Mouse (Mus musculus) thymus, adult 2 months (tissue): Measurements from ENCODE around the gene Rin1. TPM values are rescaled to one million over a fixed set of nuclear protein-coding genes. Genes with fewer than 3 reads are reported as not detected.
A peak's percentile ranks its signal among the peaks of the same experiment; 100 is the strongest.

ENCODE experiments used
- DNase-seq: peaks from one replicate; pipeline ENCODE4 v3.0.0; 2021
- H3K27ac ChIP-seq: fragments of 200-500 bp; 2 replicates; pipeline ENCODE4 v1.5.1; 2012; ENCODE audit warnings: low read length, control low read depth; ENCODE audit not compliant: control insufficient read depth, insufficient read depth
- H3K27me3 ChIP-seq: fragments of 200-500 bp; 2 replicates; pipeline ENCODE4 v1.6.1; 2012; ENCODE audit warnings: mild to moderate bottlenecking, low read length, moderate library complexity, mixed read lengths; ENCODE audit not compliant: control insufficient read depth, insufficient read depth
- H3K36me3 ChIP-seq: fragments of 200-500 bp; 2 replicates; pipeline ENCODE4 v1.6.1; 2012; ENCODE audit warnings: mild to moderate bottlenecking, low read length, moderate library complexity; ENCODE audit not compliant: control insufficient read depth, insufficient read depth
- H3K4me1 ChIP-seq: fragments of 200-500 bp; replicated peaks from 2 replicates; pipeline ENCODE4 v1.6.1; 2012; ENCODE audit warnings: low read length; ENCODE audit not compliant: control insufficient read depth, insufficient read depth
- H3K4me3 ChIP-seq: fragments of 200-500 bp; 2 replicates; pipeline ENCODE4 v1.5.1; 2012; ENCODE audit warnings: mild to moderate bottlenecking, low read length, control low read depth, moderate library complexity; ENCODE audit not compliant: control insufficient read depth, insufficient read depth
- CTCF ChIP-seq: fragments of 200-500 bp; IDR thresholded peaks from 2 replicates; pipeline ENCODE4 v1.5.1; 2012; ENCODE audit warnings: mild to moderate bottlenecking, control low read depth, low read length, moderate library complexity, borderline replicate concordance; ENCODE audit not compliant: control insufficient read depth, poor library complexity, insufficient read depth; ENCODE audit errors: extremely low read depth
- POLR2A ChIP-seq: fragments of 200-500 bp; IDR thresholded peaks from 2 replicates; pipeline ENCODE4 v1.6.1; 2012; ENCODE audit warnings: mild to moderate bottlenecking, low read length, control low read depth, moderate library complexity; ENCODE audit not compliant: control insufficient read depth, poor library complexity, insufficient read depth; ENCODE audit errors: extremely low read depth
- WGBS: fragments of 180-500 bp; shearing (Covaris S2); methylation state at CpG from one replicate; pipeline ENCODE4 v1.1.7; 2018; 5-methylcytosine and 5-hydroxymethylcytosine counted together
- polyA plus RNA-seq: library from polyadenylated mRNA; depleted of rRNA; stranded (reverse); fragments of >200 nt; gene quantifications from 2 replicates; pipeline ENCODE4 v1.2.3, GENCODE M21; 2012

The Rin1 gene
- polyA plus RNA-seq, 1 experiment, result 7.1 TPM

DNA sequence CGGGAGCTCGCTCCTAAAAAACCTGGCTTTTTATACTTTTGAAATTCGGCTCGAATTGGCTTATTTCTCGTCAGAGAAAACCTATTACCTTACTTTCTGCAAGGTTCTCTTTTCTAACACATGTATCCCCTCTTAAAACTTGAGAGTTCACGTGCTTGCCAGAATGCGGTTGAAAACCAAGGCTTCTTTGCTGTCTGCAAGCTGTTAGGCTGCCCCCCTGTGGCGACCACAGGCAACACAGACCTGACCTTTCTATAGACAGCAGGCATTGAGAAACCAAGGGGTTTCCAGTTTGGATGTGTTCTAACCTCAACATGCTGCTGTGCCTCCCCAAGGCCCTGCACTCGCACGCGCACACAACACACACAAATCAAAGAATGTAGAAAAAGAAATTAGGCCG is 33.5 kb upstream of the Rin1 start:
- Histone ChIP-seq H3K4me3 (no peak overlapping the region), H3K36me3 (no peaks in the 10 kb centered on the region), H3K4me1 (no peaks in the 10 kb centered on the region), H3K27ac (no peak overlapping the region), H3K27me3 (no peaks in the 10 kb centered on the region)
- peak; percentile 77 for DNase-seq
- TF ChIP-seq CTCF (peak; percentile 70; the same call in 1 of the 2 replicates), POLR2A (no peak)
- WGBS, result 28% methylated on average over 12 of the region's 12 CpGs

- Histone ChIP-seq H3K27me3 (no peaks in the 10 kb centered on the region), H3K4me3 (no peak overlapping the region), H3K27ac (no peak overlapping the region), H3K36me3 (no peaks in the 10 kb centered on the region), H3K4me1 (no peaks in the 10 kb centered on the region)
- WGBS, result 96% methylated on average over 4 of the region's 4 CpGs
- no peak for DNase-seq
- TF ChIP-seq CTCF, result no peak
- TF ChIP-seq POLR2A, result no peak
Measured at GRCm38 (mm10) chr19:5017611-5018010, 32.7 kb upstream of the Rin1 start.

- no peaks in the 10 kb centered on the region for H3K36me3 ChIP-seq
- peaks cover under 1% of the 10 kb centered on the region for H3K4me1 ChIP-seq
- WGBS, result 96% methylated on average over 3 of the region's 3 CpGs
- H3K27ac ChIP-seq, result no peak overlapping the region
- no peaks in the 10 kb centered on the region for H3K27me3 ChIP-seq
- TF ChIP-seq CTCF, result no peak
- no peak for TF ChIP-seq POLR2A
- DNase-seq, result no peak
- H3K4me3 ChIP-seq, result no peak overlapping the region
Measured at GRCm38 (mm10) chr19:5018191-5018590, 32.1 kb upstream of the Rin1 start.

GRCm38 (mm10) chr19:5021416-5021815 is 28.9 kb upstream of the Rin1 start:
- no peaks in the 10 kb centered on the region for H3K36me3 ChIP-seq
- H3K4me3 ChIP-seq, result no peak overlapping the region
- whole genome bisulfite sequencing, result 96% methylated on average over 2 of the region's 2 CpGs
- H3K27ac ChIP-seq, result no peak overlapping the region
- no peaks in the 10 kb centered on the region for H3K27me3 ChIP-seq
- TF ChIP-seq POLR2A, result no peak
- H3K4me1 ChIP-seq, result peaks cover 9% of the 10 kb centered on the region
- no peak for DNase-seq

DNA sequence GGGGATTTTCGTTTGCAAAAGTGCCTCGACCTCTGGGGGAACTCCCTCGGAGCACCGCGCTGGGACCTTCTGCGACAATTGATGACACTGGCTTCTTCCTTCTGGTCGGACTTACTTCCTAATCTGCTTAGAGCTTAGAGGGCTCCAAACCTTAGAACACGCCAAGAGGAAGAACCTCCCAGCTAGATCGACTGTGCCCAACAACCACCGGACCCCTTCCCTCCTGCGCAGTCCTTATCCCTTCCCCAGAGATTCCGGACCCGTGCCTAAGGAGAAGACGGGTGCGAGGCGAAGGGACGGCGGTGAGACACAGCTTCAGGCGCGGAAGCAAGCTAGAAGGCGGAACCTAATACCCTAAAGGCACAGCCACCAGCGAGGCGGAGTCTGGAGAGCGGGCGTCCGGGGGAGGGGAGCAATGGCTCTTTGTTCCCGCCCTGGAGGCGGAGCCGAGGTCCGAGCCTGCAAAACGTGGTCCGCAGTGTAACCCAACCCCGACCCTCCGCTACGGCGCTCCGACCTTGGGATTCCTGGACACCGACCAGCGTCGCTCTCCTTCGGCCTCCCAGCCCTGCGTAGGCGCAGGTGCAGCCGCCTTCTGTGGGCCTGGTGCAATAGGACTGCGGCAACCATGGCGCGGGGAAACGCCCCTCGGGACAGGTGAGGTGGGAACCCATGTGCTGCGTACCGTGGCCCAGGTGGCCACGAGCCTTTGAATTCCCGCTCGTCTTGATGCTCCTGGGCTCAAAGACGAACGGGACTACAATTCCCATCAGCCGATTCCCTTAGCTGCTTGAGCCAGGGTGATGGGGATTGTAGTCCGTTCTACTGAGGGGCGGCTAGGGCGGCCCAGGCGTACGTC is 26.4 kb upstream of the Rin1 start, which contains the start of gene Slc29a2:
TSS of gene Slc29a2 (plus strand) at position 240 of the 859 bp plus-strand sequence.
- Histone ChIP-seq H3K4me1 (peaks cover 9% of the 10 kb centered on the region), H3K4me3 (peak within 1 kb of the TSS; percentile 53), H3K27ac (peak within 1 kb of the TSS; percentile 14), H3K27me3 (no peaks in the 10 kb centered on the region), H3K36me3 (no peaks in the 10 kb centered on the region)
- WGBS, result under 1% methylated on average over 62 of the region's 62 CpGs
- TF ChIP-seq CTCF (0 out of 2 replicates have a peak, but pooled peaks have one; percentile 38), POLR2A (peak; percentile 43; the same call in 1 of the 2 replicates)
- DNase-seq, result peak; percentile 85

DNA sequence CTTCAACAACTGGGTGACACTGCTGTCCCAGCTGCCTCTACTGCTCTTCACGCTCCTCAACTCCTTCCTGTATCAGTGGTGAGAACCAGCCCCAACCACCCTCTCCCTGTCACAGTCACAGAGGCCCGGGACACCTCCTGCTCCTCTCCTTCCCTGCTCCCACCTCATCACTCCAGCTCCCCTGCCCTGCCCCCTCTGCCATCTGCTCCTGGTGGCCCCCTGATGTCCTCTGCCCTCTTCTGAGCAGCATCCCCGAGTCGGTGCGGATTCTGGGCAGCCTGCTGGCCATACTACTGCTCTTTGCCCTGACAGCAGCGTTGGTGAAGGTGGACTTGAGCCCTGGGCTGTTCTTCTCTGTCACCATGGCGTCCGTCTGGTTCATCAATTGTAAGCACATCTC is 24.2 kb upstream of the Rin1 start:
- 96% methylated on average over 8 of the region's 8 CpGs for WGBS

DNA sequence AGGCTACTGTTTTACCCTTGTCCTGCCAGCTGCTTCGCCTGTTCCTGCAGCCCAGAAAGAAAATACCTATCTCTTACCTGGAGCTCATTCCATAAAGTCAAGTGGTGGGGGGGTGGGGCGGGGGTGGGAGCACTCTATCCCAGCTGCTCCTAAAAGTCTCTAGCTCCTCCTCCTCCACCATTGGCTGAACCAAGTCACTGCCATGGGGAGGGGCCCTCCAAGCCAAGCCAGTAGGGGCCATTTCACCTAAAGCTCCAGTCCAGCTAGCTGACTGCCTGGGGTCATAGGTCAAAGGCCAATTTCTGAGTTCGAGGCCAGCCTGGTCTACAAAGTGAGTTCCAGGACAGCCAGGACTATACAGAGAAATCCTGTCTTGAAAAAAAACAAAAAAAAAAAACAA is 17.6 kb upstream of the Rin1 start:
- Histone ChIP-seq H3K27me3 (no peaks in the 10 kb centered on the region), H3K4me1 (0 out of 2 replicates have a peak, but pooled peaks cover under 1% of the 10 kb centered on the region), H3K36me3 (no peaks in the 10 kb centered on the region), H3K4me3 (no peak overlapping the region), H3K27ac (no peak overlapping the region)
- DNase-seq, result no peak
- TF ChIP-seq POLR2A (no peak), CTCF (no peak)
- WGBS, result 90% methylated on average over 3 of the region's 3 CpGs

More for the DNA sequence above, 24.2 kb upstream of the Rin1 start:
- Histone ChIP-seq H3K27ac (no peak overlapping the region), H3K36me3 (no peaks in the 10 kb centered on the region), H3K4me3 (no peak overlapping the region), H3K4me1 (peaks cover 9% of the 10 kb centered on the region), H3K27me3 (no peaks in the 10 kb centered on the region)
- TF ChIP-seq CTCF (no peak), POLR2A (no peak)
- no peak for DNase-seq
